Mouse (Mus musculus) embryonic facial prominence, embryonic 14.5 days (tissue): ENCODE measurements around the gene Tns4. TPM values are rescaled to one million over a fixed set of nuclear protein-coding genes. Genes with fewer than 3 reads are reported as not detected.

Experiments
- ATAC-seq: fragments of 200-750 bp; cut with Nextera tagmentation; 2 replicates; pipeline ENCODE4 v1.8.0; 2017; ENCODE audit warnings: low read depth, moderate number of reproducible peaks, moderate TSS enrichment
- DNase-seq: peaks from one replicate; pipeline ENCODE4 v3.0.0-alpha.2; 2015; ENCODE audit warnings: low spot score
- H3K27ac ChIP-seq: fragments of 300-500 bp; sonication (generic); replicated peaks from 2 replicates; pipeline ENCODE4 v1.5.1; 2014; ENCODE audit warnings: low read depth, mild to moderate bottlenecking, low read length, moderate library complexity
- H3K27me3 ChIP-seq: fragments of 300-500 bp; sonication (generic); replicated peaks from 2 replicates; pipeline ENCODE4 v1.6.1; 2014; ENCODE audit warnings: low read length; ENCODE audit not compliant: control insufficient read depth, insufficient read depth
- H3K36me3 ChIP-seq: fragments of 300-500 bp; sonication (generic); 2 replicates; pipeline ENCODE4 v1.6.1; 2014; ENCODE audit warnings: low read length, mixed read lengths; ENCODE audit not compliant: control insufficient read depth, insufficient read depth
- H3K4me1 ChIP-seq: fragments of 300-500 bp; sonication (generic); 2 replicates; pipeline ENCODE4 v1.6.1; 2014; ENCODE audit warnings: antibody characterized with exemption, low read length; ENCODE audit not compliant: control insufficient read depth, insufficient read depth
- H3K4me2 ChIP-seq: fragments of 300-500 bp; sonication (generic); 2 replicates; pipeline ENCODE4 v1.6.1; 2014; ENCODE audit warnings: low read depth, mild to moderate bottlenecking, low read length, moderate library complexity, mixed read lengths
- H3K4me3 ChIP-seq: fragments of 300-500 bp; sonication (generic); 2 replicates; pipeline ENCODE4 v1.5.1; 2014; ENCODE audit warnings: low read depth, mild to moderate bottlenecking, low read length
- H3K9ac ChIP-seq: fragments of 300-500 bp; sonication (generic); 2 replicates; pipeline ENCODE4 v1.6.1; 2014; ENCODE audit warnings: low read depth, mild to moderate bottlenecking, low read length, moderate library complexity, mixed read lengths
- H3K9me3 ChIP-seq: fragments of 300-500 bp; sonication (generic); 2 replicates; pipeline ENCODE4 v1.6.1; 2016; ENCODE audit warnings: low read length; ENCODE audit not compliant: control insufficient read depth
- WGBS: fragments of 180-500 bp; shearing (Covaris S2); extraction: QIAGEN DNeasy Blood & Tissue Kit; methylation state at CpG from one replicate; pipeline ENCODE4 v1.1.7; 2014; 5-methylcytosine and 5-hydroxymethylcytosine counted together
- polyA plus RNA-seq: library from polyadenylated mRNA; unstranded; fragments of >200 nt; fragmentation: Nextera tagmentation; extraction: Ambion mirVana; gene quantifications from 2 replicates; pipeline ENCODE4 v1.2.1, GENCODE M21; 2014

Gene Tns4
- 0.81 and 1.0 TPM in 2 replicates for polyA plus RNA-seq

DNA sequence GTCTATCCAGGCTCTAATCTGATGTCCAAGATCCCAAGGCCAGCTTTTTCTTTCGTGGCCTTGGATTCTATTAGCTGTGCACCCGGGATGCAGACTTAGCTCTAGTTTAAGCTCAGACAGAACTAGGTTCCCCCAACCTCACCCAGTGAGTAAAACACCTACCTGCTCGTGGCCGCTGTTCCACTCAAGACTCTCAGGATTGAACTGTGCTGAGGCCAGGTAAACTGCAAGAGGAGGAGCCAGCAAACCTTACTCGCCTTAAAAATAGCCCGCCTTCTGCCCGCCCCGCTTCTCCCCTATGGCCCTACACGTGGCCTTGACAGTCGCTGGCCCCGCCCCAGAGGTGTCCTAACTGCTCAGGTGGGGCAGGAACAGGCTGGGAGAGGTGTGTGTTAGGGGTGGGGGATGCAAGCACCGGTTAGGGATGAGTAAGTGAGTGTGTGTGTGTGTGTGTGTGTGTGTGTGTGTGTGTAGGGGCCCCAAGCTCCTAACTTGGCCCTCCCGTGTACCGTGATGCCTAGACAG lies at the start of gene Tns4:
Tns4 (minus strand) TSS at position 230 of the 525 bp plus-strand sequence.
- Histone ChIP-seq H3K4me2 (no peak within 1 kb of the TSS), H3K4me3 (no peak within 1 kb of the TSS), H3K4me1 (no peaks in the 10 kb centered on the region), H3K9me3 (no peaks in the 10 kb centered on the region), H3K36me3 (no peaks in the 10 kb centered on the region), H3K9ac (no peak within 1 kb of the TSS), H3K27ac (no peak within 1 kb of the TSS), H3K27me3 (no peaks in the 10 kb centered on the region)
- DNase-seq (no peak), ATAC-seq (no peak)
- 61% methylated on average over 14 of the region's 14 CpGs for WGBS

DNA sequence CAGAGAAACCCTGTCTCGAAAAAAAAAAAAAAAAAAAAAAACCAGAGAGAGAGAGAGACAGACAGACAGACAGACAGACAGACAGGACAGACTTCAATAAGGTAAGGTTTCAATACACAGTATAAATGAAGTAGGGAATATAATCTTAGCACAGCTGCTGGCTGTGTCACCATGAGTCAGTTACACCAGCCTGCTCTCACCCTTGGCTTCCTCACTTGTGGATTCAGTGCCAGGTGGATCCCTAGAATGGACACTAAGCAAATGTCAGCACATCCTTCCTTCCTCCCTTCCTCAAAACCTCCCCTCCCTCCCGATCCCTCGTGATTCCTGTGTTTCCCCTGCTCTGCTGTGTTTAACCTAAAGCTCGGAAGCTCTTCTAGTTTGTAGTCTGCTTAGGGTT lies 48.3 kb upstream of the Tns4 start:
- Histone ChIP-seq H3K4me2 (no peak overlapping the region), H3K27me3 (no peaks in the 10 kb centered on the region), H3K4me3 (no peak overlapping the region), H3K9ac (no peak overlapping the region), H3K27ac (no peak overlapping the region), H3K9me3 (no peaks in the 10 kb centered on the region), H3K4me1 (peaks cover 47% of the 10 kb centered on the region), H3K36me3 (no peaks in the 10 kb centered on the region)
- no peak for DNase-seq
- 73% methylated on average over 4 of the region's 4 CpGs for WGBS
- no peak for ATAC-seq

DNA sequence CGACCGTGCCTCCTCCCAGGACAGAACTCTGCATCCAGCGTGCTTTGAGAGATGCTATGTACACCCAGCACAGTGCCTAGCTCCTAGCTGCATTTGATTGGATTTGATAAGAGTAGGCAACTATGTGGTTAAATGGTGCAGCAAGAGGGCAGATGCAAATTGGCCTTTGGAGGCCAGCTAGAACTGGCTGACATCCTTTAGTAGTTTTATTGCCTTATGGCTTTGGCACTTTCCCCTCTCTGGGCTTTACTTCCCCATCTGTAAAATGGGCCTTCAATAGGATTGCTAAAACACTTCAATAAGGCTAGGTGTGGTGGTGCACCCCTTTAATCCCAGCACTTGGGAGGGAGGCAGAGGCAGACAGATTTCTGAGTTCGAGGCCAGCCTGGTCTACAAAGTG lies 47.9 kb upstream of the Tns4 start:
- Histone ChIP-seq H3K9me3 (no peaks in the 10 kb centered on the region), H3K27ac (peak overlapping the region; percentile 52), H3K4me2 (no peak overlapping the region), H3K4me3 (no peak overlapping the region), H3K27me3 (no peaks in the 10 kb centered on the region), H3K9ac (no peak overlapping the region), H3K36me3 (no peaks in the 10 kb centered on the region), H3K4me1 (peaks cover 47% of the 10 kb centered on the region)
- DNase-seq (no peak), ATAC-seq (no peak)
- 77% methylated on average over 4 of the region's 4 CpGs for WGBS

DNA sequence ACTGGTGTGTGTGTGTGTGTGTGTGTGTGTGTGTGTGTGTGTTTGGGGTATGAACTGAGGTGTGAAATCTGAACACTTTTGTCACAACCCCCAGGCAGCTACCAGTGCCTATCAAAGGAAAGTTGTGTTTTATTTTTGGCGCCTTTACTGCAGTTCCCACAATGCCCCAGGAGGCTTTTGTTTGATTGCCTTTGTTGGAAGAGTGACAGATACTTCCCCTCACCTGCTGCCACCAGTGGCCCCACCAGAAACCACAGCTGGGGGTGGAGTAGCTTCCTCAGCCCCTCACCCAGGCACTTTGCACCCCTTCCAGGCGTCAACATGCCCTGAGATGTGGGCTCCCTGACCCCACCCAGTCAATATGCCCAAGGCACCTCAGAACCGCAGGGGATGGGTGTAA lies 47.3 kb upstream of the Tns4 start:
- Histone ChIP-seq H3K4me3 (no peak overlapping the region), H3K4me1 (peaks cover 47% of the 10 kb centered on the region), H3K9me3 (no peaks in the 10 kb centered on the region), H3K36me3 (no peaks in the 10 kb centered on the region), H3K9ac (no peak overlapping the region), H3K27ac (peak overlapping the region; percentile 52; the same call in 1 of the 2 replicates), H3K27me3 (no peaks in the 10 kb centered on the region), H3K4me2 (no peak overlapping the region)
- ATAC-seq (no peak), DNase-seq (no peak)
- WGBS = 37% methylated on average over 3 of the region's 3 CpGs

DNA sequence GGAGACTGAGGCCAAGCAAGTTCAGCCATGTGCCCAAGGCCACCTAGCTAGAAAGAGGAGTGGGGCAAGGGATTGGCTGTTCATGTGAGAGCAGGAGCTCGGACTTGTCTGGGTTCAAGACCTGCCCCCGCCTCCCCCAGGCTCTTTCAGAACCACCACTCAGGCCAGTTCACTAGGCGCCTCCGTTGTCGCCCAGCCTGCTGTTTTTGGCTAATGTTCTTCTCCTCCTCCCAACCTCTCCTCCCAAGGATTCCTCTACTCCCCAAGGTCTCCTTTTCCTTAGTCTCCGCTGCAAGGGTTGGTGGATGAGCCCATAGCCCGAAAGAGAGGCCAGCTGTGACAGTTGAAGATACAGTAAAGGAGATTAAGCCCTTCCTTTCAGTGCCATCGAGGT lies 45.9 kb upstream of the Tns4 start:
- DNase-seq (no peak), ATAC-seq (no peak)
- WGBS = 47% methylated on average over 6 of the region's 8 CpGs
- no peak overlapping the region for H3K9ac ChIP-seq
- H3K27me3 ChIP-seq = no peaks in the 10 kb centered on the region
- H3K4me3 ChIP-seq = no peak overlapping the region
- H3K27ac ChIP-seq = peak overlapping the region; percentile 87
- H3K9me3 ChIP-seq = no peaks in the 10 kb centered on the region
- no peak overlapping the region for H3K4me2 ChIP-seq
- H3K36me3 ChIP-seq = no peaks in the 10 kb centered on the region
- H3K4me1 ChIP-seq = peaks cover 46% of the 10 kb centered on the region

DNA sequence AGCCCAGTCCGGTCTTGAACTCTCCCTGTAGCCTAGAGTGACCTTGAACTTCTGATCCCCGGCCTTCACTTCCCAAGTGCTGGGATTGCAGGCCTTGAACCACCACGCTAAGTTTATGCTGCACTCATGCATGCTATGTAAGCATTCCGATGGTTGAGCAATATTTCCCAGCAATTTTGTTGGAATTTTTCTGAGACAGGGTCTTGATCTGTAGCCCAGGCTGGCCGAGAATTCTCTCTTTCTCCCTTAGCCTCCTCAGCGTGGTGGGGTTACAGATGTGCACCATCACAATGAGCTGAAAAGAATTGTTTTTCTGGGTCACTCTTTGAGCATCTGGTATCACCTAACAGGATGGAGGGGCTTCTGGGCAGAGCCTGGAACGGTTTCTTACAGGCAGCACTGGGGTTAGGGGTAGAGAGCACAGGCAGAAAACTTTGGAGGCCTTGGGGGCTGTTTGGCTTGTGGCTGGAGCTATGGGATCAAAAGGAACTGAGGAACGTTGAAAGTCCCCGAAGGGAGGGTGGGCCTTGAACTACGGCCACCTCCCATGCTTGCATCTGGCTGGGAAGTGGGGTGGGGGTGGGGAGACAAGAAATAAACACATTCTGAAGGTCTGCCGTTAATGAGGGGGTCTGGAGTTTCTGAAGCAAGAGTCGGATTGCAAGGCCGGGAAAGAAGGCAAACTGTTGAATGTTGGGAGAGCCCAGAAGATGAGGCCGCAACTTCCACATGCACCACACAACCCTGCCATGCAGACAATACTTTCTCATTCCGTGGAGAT lies 45.4 kb upstream of the Tns4 start:
- DNase-seq (peak; percentile 71), ATAC-seq (no peak)
- H3K36me3 ChIP-seq = no peaks in the 10 kb centered on the region
- H3K9me3 ChIP-seq = no peaks in the 10 kb centered on the region
- 27% methylated on average over 15 of the region's 15 CpGs for WGBS
- peaks cover 46% of the 10 kb centered on the region for H3K4me1 ChIP-seq
- H3K4me2 ChIP-seq = no peak overlapping the region
- H3K9ac ChIP-seq = no peak overlapping the region
- H3K27ac ChIP-seq = peak overlapping the region; percentile 87
- H3K4me3 ChIP-seq = no peak overlapping the region
- H3K27me3 ChIP-seq = no peaks in the 10 kb centered on the region

DNA sequence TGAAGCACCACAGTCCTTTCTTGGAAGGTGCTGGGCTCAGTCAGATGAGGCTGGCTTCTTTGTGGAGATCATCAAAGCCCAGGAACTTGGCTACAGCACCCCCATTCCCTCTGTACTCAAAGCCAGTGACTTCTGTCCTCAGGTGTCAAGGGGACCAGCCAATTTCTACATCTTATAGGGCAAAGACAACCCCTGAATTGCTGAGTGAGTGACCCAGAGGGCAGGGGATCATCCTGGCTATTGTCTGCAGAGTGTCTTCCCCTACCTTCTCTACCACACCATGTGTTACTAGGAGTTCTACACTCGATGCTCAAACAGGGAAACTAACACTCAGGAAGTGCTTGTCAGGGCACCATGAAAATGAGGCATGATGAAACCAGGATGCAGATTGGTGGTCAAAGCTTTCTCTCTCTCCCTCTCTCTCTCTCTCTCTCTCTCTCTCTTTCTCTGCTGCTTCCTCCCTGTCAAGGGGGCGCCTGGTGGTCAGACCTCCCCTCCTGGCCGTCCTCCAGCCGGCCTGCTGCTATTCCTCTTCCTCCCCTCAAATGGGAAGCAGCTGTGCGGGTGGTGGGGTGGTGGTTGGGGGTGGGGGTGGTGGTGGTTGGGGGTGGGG lies 44.3 kb upstream of the Tns4 start:
- H3K9ac ChIP-seq = no peak overlapping the region
- H3K27ac ChIP-seq = peak overlapping the region; percentile 87
- peak; percentile 73 for DNase-seq
- no peak overlapping the region for H3K4me3 ChIP-seq
- WGBS = 22% methylated on average over 5 of the region's 5 CpGs
- no peaks in the 10 kb centered on the region for H3K9me3 ChIP-seq
- no peaks in the 10 kb centered on the region for H3K27me3 ChIP-seq
- no peak for ATAC-seq
- no peaks in the 10 kb centered on the region for H3K36me3 ChIP-seq
- H3K4me2 ChIP-seq = no peak overlapping the region
- peaks cover 41% of the 10 kb centered on the region for H3K4me1 ChIP-seq

DNA sequence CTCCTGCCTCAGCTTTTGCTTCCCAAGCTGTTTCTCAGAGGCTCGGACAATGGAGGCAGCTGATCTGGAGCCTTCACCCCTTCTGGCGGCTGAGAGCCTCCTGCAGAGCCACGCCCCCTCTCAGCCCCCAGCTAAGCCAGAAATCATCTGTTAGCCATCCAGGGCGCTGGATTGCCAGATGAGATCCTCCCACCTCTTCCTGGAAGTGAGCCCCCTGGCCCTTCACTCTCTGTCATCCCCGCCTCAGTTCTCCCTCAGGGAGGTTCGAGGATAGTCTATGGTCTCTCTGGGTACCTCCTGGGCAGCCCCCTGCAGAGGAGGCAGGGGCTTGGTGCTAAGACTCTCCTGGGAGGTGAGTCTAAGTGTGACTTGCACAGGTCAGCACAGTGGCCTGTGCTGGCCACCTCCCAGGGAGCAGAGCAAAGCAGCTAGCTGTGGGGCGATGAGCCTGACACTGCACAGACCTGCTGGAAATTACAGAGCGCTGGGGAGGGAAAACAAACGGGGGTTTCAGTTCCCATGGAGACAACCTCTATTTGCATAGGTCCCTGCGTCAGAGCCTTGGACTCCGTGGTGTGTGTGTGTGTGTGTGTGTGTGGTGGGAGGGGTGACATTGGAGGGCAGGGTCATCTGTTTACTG lies 43.1 kb upstream of the Tns4 start:
- peaks cover 42% of the 10 kb centered on the region for H3K4me1 ChIP-seq
- ATAC-seq (peak; percentile 71), DNase-seq (peak; percentile 91)
- peak overlapping the region; percentile 43 for H3K4me2 ChIP-seq
- H3K27ac ChIP-seq = peak overlapping the region; percentile 87
- H3K36me3 ChIP-seq = no peaks in the 10 kb centered on the region
- peak overlapping the region; percentile 48; the same call in 1 of the 2 replicates for H3K9ac ChIP-seq
- H3K27me3 ChIP-seq = no peaks in the 10 kb centered on the region
- H3K9me3 ChIP-seq = no peaks in the 10 kb centered on the region
- H3K4me3 ChIP-seq = peak overlapping the region; percentile 1; the same call in 1 of the 2 replicates
- 5% methylated on average over 11 of the region's 11 CpGs for WGBS
